Mouse (Mus musculus) neural tube, embryonic 10.5 days (tissue): ENCODE measurements around the gene Usp1.
"Not testable (repeated sequence)": the region's sequence is repeated elsewhere in the genome, so short reads cannot be mapped to it uniquely, and the experiment has no call there.

Experiments used
- DNase-seq: peaks from one replicate; pipeline ENCODE4 v3.0.0-alpha.2; 2017; ENCODE audit warnings: low spot score; ENCODE audit errors: extremely low spot score

Usp1 gene

GRCm38 (mm10) chr4:98979976-98980375, 56.4 kb downstream of the Usp1 start:
- not testable (repeated sequence) for DNase-seq

DNA sequence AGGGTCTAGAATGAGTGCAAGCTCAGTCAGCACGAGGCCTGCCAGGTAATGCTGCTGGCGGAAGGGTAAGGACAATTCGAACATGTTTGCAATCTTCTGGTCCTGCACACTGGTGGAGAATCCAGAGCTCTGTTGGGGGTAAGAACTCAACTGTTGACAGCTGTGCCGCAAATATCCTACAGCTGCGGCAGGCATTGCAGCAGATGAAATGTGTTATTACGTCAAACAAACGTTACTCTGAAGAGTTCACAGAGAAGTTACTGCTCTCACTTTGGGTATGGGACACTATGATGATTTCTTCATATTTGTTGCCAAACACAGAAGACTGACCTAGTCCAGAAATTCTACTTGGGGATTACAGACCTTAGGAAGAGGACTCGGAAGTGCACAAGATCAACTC, 61.1 kb downstream of the Usp1 start:
- DNase-seq, result no peak
